Mouse (Mus musculus): Measurements from ENCODE around the gene Ugt2b34. TPM values are rescaled to one million over a fixed set of nuclear protein-coding genes. Genes with fewer than 3 reads are reported as not detected.

Gene Ugt2b34
- total RNA-seq, 2 experiments from 2014 or later = not detected

Other genes with a start within 250 kb of the Ugt2b34 start
- not detected for gene Tmprss11b, start 230.6 kb downstream of the Ugt2b34 start, total RNA-seq (2021)
- gene Tmprss11e, start 161.1 kb downstream of the Ugt2b34 start, total RNA-seq (2021) = not detected
- 10 to 100 TPM; 34.9 to 35.6 TPM for gene Ythdc1, start 102.7 kb downstream of the Ugt2b34 start, total RNA-seq (2021)
- gene Ugt2b1, start 19.6 kb upstream of the Ugt2b34 start, total RNA-seq (2021) = not detected
- not detected for gene Ugt2b35, start 93.9 kb upstream of the Ugt2b34 start, total RNA-seq (2021)
- not detected for gene Ugt2b36, start 185.6 kb upstream of the Ugt2b34 start, total RNA-seq (2021)
- not detected for gene Ugt2b5, start 233.4 kb upstream of the Ugt2b34 start, total RNA-seq (2021)

Data from heart, postnatal 14 days (tissue).